Mouse (Mus musculus): ENCODE data around the gene Cep295nl.

- TF ChIP-seq POLR2A (IDR thresholded peaks at IDR 0.05; ENCODE audit: borderline replicate concordance, extremely low read depth, insufficient read depth, insufficient read length, poor library complexity, severe bottlenecking) (no peak), CTCF (IDR thresholded peaks at IDR 0.05; ENCODE audit: borderline replicate concordance, extremely low read depth, insufficient read depth, insufficient read length) (no peak)
These were observed 21.7 kb upstream of the Cep295nl start for GRCm38 (mm10) chr11:118364021-118364420.

Data from brain, embryonic 14.5 days (tissue).